Mouse (Mus musculus) E14TG2a.4 (cell line): ENCODE measurements at regions not wholly inside any gene's neighbourhood (a gene's known extent, or its start where the extent isn't known, plus 50 kb on each side); places are given as distances from the start of the nearest gene placed in this dataset.

Source experiments
- H3K27me3 ChIP-seq: 2 replicates; pipeline ENCODE4 v1.6.1; 2014; ENCODE audit warnings: low read length, control low read depth; ENCODE audit not compliant: insufficient read depth
- H3K36me3 ChIP-seq: 2 replicates; pipeline ENCODE4 v1.6.1; 2014; ENCODE audit warnings: low read length, control low read depth; ENCODE audit not compliant: insufficient read depth
- H3K4me1 ChIP-seq: replicated peaks from 2 replicates; pipeline ENCODE4 v1.6.1; 2014; ENCODE audit warnings: low read depth, low read length, control low read depth
- H3K4me3 ChIP-seq: replicated peaks from 2 replicates; pipeline ENCODE4 v1.5.1; 2014; ENCODE audit warnings: mild to moderate bottlenecking, low read length
- H3K9me3 ChIP-seq: 2 replicates; pipeline ENCODE4 v1.6.1; 2014; ENCODE audit warnings: low read length, control low read depth
- CTCF ChIP-seq: conservative IDR thresholded peaks from 2 replicates; pipeline ENCODE4 v1.5.1; 2014; ENCODE audit warnings: low read length
- NANOG ChIP-seq: IDR thresholded peaks from 2 replicates; pipeline ENCODE4 v1.6.1; 2014; ENCODE audit warnings: borderline replicate concordance, low read length, mixed read lengths
- POU5F1 ChIP-seq: IDR thresholded peaks from 2 replicates; pipeline ENCODE4 v1.6.1; 2014; ENCODE audit warnings: low read length, borderline replicate concordance

DNA sequence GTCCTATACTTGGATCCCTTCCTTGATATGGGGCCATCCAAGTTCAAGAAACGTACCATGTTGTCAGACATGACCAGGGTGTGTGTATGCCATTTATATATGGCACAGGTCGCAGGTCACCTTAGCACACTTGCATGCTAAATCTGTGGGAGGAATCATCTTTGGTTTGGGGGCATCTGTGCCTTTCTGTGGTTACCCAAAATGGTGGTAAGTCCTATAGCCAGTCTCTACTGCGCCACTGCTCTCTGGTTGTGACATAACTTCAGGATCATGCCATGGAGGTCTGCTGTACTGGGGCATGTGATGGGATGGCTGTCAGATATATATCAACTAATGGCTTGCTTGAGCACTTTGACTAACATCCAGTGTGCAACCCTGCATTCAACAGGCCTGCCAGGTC is 112.9 kb upstream of the Rtl1 start:
- Histone ChIP-seq H3K4me3 (no peak overlapping the region), H3K9me3 (peaks cover 6% of the 10 kb centered on the region), H3K4me1 (no peaks in the 10 kb centered on the region), H3K27me3 (no peaks in the 10 kb centered on the region), H3K36me3 (peaks cover 99% of the 10 kb centered on the region)
- TF ChIP-seq CTCF (no peak), NANOG (no peak), POU5F1 (no peak)

GRCm38 (mm10) chr12:109714061-109714460 is 113.9 kb upstream of the Rtl1 start:
- H3K4me3 ChIP-seq = no peak overlapping the region
- TF ChIP-seq POU5F1 = no peak
- H3K9me3 ChIP-seq = peaks cover 6% of the 10 kb centered on the region
- peaks cover 99% of the 10 kb centered on the region for H3K36me3 ChIP-seq
- H3K4me1 ChIP-seq = no peaks in the 10 kb centered on the region
- H3K27me3 ChIP-seq = no peaks in the 10 kb centered on the region

- H3K36me3 ChIP-seq = peaks cover 99% of the 10 kb centered on the region
- H3K4me1 ChIP-seq = no peaks in the 10 kb centered on the region
- peaks cover 6% of the 10 kb centered on the region for H3K9me3 ChIP-seq
- H3K27me3 ChIP-seq = no peaks in the 10 kb centered on the region
- TF ChIP-seq CTCF (no peak), NANOG (no peak), POU5F1 (no peak)
- no peak overlapping the region for H3K4me3 ChIP-seq
Observed at GRCm38 (mm10) chr12:109716991-109717390, 116.9 kb upstream of the Rtl1 start.

DNA sequence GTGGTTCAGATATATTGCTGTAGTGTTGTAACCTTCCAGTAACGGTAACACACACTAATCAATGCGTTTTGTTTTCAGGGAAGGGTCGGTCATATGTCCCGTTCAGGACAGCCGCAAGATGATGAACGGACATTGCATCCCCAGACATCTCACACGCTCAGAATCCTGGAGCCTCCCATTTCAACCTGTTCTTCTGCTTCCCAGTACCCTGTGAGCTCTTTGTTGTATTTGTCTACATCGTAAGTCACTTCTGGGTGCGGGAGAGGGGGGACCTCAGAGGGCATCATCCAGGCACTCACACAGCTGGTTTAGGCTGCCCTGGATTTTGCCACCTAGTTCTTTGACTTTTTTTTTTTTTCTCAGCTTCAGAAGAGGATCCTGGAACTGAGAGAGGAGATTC is 117.9 kb upstream of the Rtl1 start:
- no peaks in the 10 kb centered on the region for H3K27me3 ChIP-seq
- H3K4me3 ChIP-seq = no peak overlapping the region
- peaks cover 99% of the 10 kb centered on the region for H3K36me3 ChIP-seq
- H3K9me3 ChIP-seq = peaks cover 6% of the 10 kb centered on the region
- no peaks in the 10 kb centered on the region for H3K4me1 ChIP-seq
- TF ChIP-seq POU5F1 = no peak
- TF ChIP-seq CTCF = no peak
- TF ChIP-seq NANOG = no peak

DNA sequence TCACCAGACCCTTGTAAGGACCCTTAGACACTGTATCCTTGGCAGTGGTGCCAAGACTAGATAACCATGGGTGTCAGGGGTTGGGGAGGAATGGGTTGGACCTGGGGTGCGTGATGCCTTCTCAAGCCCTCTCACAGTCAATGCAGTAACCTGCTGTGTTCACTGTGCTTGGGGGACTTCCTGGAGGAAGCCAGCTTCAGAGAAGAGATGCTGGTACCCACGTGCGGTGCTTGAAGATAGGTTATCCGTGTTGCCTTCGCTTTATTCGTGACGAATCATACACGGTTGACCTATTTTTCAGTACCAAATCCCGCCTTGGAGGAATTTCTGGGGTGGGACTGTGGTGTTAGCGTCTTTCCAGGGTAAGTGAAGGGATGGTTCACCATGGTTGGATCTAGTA is 138.1 kb upstream of the Rtl1 start:
- peaks cover 16% of the 10 kb centered on the region; the same call in 1 of the 2 replicates for H3K4me1 ChIP-seq
- no peak overlapping the region for H3K4me3 ChIP-seq
- H3K9me3 ChIP-seq = peaks cover 3% of the 10 kb centered on the region; the same call in 1 of the 2 replicates
- H3K36me3 ChIP-seq = peaks cover 96% of the 10 kb centered on the region
- no peak for TF ChIP-seq POU5F1
- TF ChIP-seq NANOG = no peak
- TF ChIP-seq CTCF = no peak
- no peaks in the 10 kb centered on the region for H3K27me3 ChIP-seq

GRCm38 (mm10) chr12:109738911-109739310 is 138.8 kb upstream of the Rtl1 start:
- H3K36me3 ChIP-seq = peaks cover 96% of the 10 kb centered on the region

DNA sequence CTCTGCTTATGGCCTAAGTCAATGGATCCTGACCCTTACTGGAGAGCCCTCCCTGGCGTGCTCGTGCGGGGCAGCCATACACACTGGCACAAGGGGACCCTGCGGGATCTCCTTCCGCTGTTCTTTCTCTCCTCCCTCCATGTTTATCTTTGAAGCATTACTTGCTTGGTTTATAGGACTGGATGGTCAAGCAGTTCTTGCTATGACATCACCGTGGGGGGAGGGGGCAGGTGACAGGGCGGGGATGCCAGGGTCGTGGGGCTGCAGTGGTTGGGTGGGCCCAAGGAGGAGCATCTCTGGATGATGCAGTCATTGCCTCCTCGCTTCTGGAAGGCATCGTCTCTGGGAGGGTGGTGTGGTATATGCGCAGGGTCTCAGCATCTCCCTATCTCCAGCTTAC is 142.4 kb upstream of the Rtl1 start:
- H3K27me3 ChIP-seq = no peaks in the 10 kb centered on the region
- H3K9me3 ChIP-seq = peaks cover 3% of the 10 kb centered on the region; the same call in 1 of the 2 replicates
- no peak overlapping the region for H3K4me3 ChIP-seq
- H3K36me3 ChIP-seq = peaks cover 95% of the 10 kb centered on the region
- peaks cover 29% of the 10 kb centered on the region; the same call in 1 of the 2 replicates for H3K4me1 ChIP-seq
- no peak for TF ChIP-seq POU5F1

More at GRCm38 (mm10) chr12:109738911-109739310, 138.8 kb upstream of the Rtl1 start:
- H3K4me1 ChIP-seq = peaks cover 20% of the 10 kb centered on the region; the same call in 1 of the 2 replicates
- TF ChIP-seq CTCF = no peak
- no peak for TF ChIP-seq NANOG
- TF ChIP-seq POU5F1 = no peak
- no peak overlapping the region for H3K4me3 ChIP-seq
- peaks cover 3% of the 10 kb centered on the region; the same call in 1 of the 2 replicates for H3K9me3 ChIP-seq
- no peaks in the 10 kb centered on the region for H3K27me3 ChIP-seq

DNA sequence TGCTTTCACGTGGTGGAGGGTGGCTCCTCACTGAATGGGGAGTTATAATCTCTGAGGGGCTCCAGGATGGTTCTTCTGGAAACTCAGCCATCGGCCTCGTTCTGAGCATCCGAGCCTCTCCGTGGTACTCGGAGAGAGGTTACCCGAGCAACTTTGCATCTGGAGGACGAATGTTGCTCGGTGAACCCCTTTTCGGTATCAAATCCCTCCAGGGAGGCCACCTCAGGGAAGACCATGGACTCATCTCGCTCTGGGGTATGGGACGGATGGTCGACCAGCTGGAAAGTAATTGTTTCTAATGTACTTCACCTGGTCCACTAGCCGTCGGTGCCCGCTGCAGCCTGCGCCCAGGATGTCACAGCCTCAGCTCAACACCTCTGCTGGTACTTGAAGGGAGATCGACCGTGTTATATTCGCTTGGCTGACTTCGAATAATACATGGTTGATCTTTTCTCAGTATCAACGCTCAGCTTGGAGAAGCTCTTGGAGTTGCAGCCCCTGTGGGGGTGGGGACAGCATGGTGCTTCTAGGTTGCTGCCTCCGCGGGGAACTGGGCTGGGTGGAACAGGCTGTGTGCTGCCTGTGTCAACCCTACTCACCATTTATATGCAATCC is 143.0 kb upstream of the Rtl1 start:
- no peak overlapping the region for H3K4me3 ChIP-seq
- H3K27me3 ChIP-seq = no peaks in the 10 kb centered on the region
- no peak for TF ChIP-seq CTCF
- peaks cover 95% of the 10 kb centered on the region for H3K36me3 ChIP-seq
- H3K4me1 ChIP-seq = peaks cover 35% of the 10 kb centered on the region
- peaks cover 3% of the 10 kb centered on the region; the same call in 1 of the 2 replicates for H3K9me3 ChIP-seq

GRCm38 (mm10) chr12:109744186-109744585 is 144.1 kb upstream of the Rtl1 start:
- peaks cover 44% of the 10 kb centered on the region for H3K4me1 ChIP-seq
- no peaks in the 10 kb centered on the region for H3K27me3 ChIP-seq
- H3K4me3 ChIP-seq = no peak overlapping the region
- TF ChIP-seq NANOG (no peak), CTCF (no peak), POU5F1 (no peak)
- peaks cover 95% of the 10 kb centered on the region for H3K36me3 ChIP-seq
- peaks cover 3% of the 10 kb centered on the region; the same call in 1 of the 2 replicates for H3K9me3 ChIP-seq
